Mouse (Mus musculus): ENCODE measurements around the gene Lzts2. TPM values are rescaled to one million over a fixed set of nuclear protein-coding genes. Genes with fewer than 3 reads are reported as not detected.

Lzts2 gene
- 121 and 175 TPM in 2 replicates for polyA plus RNA-seq (2012; rRNA removed; ENCODE audit: low replicate concordance)

DNA sequence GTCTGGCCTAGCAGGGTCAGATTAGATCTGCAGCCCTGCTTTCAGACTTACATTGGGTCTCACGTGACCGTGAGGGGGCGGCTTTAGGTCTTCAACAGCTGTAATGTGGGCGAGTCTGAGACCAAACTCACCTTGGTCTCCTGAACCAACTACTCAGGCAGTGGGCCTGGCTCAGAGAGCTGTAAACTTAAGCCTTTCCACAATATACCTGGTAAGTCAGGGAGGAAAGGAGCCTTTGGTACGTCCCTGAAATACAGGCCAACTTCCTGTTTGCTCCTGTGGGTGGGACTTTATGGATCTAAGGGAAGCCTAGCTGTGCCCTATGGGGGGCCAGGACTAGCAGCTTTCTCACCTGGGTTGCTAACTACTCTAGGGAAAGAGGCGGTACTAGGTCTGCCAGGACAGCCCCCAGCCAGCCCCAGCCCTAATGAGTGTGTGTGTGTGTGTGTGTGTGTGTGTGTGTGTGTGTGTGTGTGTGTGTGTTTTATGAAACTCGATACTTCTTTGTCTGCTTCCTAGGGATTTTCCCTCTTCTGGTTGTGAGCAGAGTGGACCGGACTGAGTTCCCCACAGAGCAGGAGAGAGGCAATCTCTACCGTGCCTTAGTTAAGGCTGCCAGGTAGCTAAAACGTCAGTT lies at the start of gene Lzts2:
Gene Lzts2 (plus strand): TSS at position 80 of the 637 bp plus-strand sequence.

GRCm38 (mm10) chr19:44988831-44989566 lies 25.2 kb upstream of the Lzts2 start, which contains the start of gene Sema4g:
Sema4g (plus strand) TSS chr19:44989101.

GRCm38 (mm10) chr19:45005444-45005843 lies 8.8 kb upstream of the Lzts2 start, which contains the start of gene Twnk:
Twnk (plus strand) TSS chr19:45005663.

DNA sequence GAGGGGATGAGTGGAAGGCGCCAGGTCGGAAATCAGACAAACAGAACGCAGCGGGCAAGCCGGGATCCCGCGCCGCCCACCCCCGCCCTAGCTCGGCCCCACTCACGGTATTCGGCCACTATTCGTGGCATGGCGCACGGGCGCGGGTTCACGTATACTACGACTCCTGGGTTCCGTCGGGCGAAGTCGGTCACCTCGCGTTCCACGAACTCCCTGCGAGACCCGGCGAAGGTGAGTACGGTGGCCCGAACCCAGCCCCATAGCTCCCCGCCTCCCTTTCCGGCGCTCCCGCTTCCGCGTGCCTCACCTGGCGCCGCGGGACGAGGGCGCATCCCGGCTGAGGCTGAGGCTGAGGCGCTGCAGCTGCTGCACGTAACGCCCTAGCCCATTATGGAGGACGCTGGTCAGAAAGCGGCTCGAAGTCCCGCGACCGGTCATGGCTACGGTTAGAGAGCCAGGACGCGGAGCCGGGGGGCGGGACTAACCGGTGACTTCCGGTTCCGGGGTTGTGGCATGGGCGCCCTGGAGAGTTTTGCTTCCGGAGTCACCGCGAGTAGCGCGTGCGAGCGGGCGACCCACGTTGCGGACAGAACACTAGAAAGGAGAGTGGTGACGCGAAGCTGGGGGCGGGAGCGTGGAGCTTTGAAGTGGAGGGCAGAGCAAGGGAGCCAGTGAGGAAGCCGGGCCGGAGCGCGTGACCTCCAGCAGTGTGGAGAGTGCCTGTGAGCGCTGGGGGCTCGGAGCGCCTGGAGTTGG lies 8.1 kb upstream of the Lzts2 start, which contains the start of gene Mrpl43:
Gene Mrpl43 (minus strand): TSS at position 486 of the 756 bp plus-strand sequence.

GRCm38 (mm10) chr19:45045651-45046050 lies 31.4 kb downstream of the Lzts2 start, which contains the start of gene Pdzd7:
Pdzd7 (minus strand) TSS chr19:45045717.

DNA sequence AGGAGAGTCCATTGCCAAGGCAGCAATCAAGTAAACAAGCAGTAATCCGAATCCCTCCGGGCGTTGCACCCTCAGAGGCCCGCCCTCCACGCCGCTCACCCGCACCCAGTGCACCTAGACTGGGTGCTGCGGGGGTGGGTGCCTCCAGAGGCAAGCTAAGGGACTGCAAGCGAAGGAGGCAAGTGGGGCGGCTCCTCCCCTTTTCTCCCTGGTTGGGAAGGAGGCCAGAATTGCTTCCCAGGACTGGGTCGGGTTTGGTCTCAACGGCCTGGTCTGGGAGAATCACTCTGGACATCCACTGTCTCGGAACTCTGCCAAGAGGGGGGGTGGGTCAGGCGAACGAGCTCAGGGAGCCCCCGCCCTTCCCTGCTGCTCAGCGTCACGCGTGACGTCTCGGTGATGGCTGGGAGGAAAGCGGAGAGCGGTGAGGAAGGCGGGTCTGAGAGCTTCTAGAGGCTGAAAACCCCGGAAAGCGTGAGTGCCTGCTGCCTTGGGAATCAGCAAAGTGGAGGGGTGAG lies 33.3 kb downstream of the Lzts2 start, which contains the start of gene Sfxn3:
Gene Sfxn3 (plus strand): TSS at position 87 of the 518 bp plus-strand sequence.

GRCm38 (mm10) chr19:45074580-45075322 lies 60.5 kb downstream of the Lzts2 start, which contains the start of gene Kazald1:
Kazald1 (plus strand) TSS chr19:45075241.

Other genes starting within 250 kb of the Lzts2 start
- 15.8 and 36.2 TPM in 2 replicates for gene Slf2, start 83.3 kb upstream of the Lzts2 start, polyA plus RNA-seq (2012; rRNA removed; ENCODE audit: low replicate concordance)
- gene Sema4g, start 25.3 kb upstream of the Lzts2 start, polyA plus RNA-seq (2012; rRNA removed; ENCODE audit: low replicate concordance): 4.0 and 12.5 TPM in 2 replicates
- gene Twnk, start 8.8 kb upstream of the Lzts2 start, polyA plus RNA-seq (2012; rRNA removed; ENCODE audit: low replicate concordance): 9.0 and 19.2 TPM in 2 replicates
- 65.1 and 69.4 TPM in 2 replicates for gene Mrpl43, start 8.0 kb upstream of the Lzts2 start, polyA plus RNA-seq (2012; rRNA removed; ENCODE audit: low replicate concordance)
- 0.34 and 0.41 TPM in 2 replicates for gene Pdzd7, start 31.3 kb downstream of the Lzts2 start, polyA plus RNA-seq (2012; rRNA removed; ENCODE audit: low replicate concordance)
- 30.2 and 68.5 TPM in 2 replicates for gene Sfxn3, start 33.1 kb downstream of the Lzts2 start, polyA plus RNA-seq (2012; rRNA removed; ENCODE audit: low replicate concordance)
- gene Kazald1, start 60.8 kb downstream of the Lzts2 start, polyA plus RNA-seq (2012; rRNA removed; ENCODE audit: low replicate concordance): 4.7 and 5.1 TPM in 2 replicates
- not detected in 2 replicates for gene Tlx1, start 136.3 kb downstream of the Lzts2 start, polyA plus RNA-seq (2012; rRNA removed; ENCODE audit: low replicate concordance)
- not detected in 2 replicates for gene Lbx1, start 221.4 kb downstream of the Lzts2 start, polyA plus RNA-seq (2012; rRNA removed; ENCODE audit: low replicate concordance)

Measured in subcutaneous adipose tissue, adult 2 months (tissue).